Mouse (Mus musculus): ENCODE results near the gene Ttc29.

GRCm38 (mm10) chr8:78315576-78315975 is 102.5 kb downstream of the Ttc29 start:
- TF ChIP-seq EP300 (IDR thresholded peaks at IDR 0.05; ENCODE audit: insufficient read depth, low read depth, low read length) = no peak
- no peak for TF ChIP-seq CTCF (IDR thresholded peaks at IDR 0.05)
- TF ChIP-seq POLR2A (IDR thresholded peaks at IDR 0.05; ENCODE audit: insufficient read depth, low read depth, low read length) = no peak
